Comparison of ENCODE assay signal across 11 mouse cellular contexts in the genomic region with DNA sequence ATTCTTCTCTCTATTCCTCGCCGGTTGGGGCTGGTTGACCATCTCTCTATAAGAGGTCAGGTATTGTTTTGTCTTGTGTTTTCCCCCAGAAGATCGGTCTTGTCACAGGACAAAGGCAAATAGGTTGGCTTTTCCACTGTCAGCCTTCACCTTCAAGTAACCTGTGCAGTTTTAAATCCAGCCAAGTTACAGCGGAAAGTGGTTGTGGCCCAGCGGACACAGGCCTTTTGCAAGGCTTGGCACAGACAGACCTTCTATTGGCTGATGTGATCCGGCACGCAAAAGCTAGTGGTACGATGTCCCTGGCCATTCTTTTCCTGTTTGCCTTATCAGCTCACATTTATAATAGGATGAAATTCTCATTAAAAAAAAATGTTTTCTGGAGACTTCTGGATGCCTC. TPM values are rescaled to one million over a fixed set of nuclear protein-coding genes. Genes with fewer than 3 reads are reported as not detected.
DNase-seq lines count a peak whose midpoint lies in the region; ATAC-seq and TF ChIP-seq lines count a peak whose summit lies in the region.
"Had no signal": no experiment of that assay in that cellular context is flagged by ENCODE, and none has a peak within 500 bp of the region (broad histone marks: within the 10 kb centered on the region; RNA-seq: fewer than 3 reads in every experiment).

No protein-coding gene starts in this region.

- H3K9ac ChIP-seq in kidney, postnatal 0 days (ENCODE audit: low read depth, low read length), result no peak overlapping the region
- H3K9ac ChIP-seq in embryonic facial prominence, embryonic 14.5 days (ENCODE audit: low read depth, low read length), result no peak overlapping the region
- 0 out of 2 replicates have a peak overlapping the region, but pooled peaks have one; percentile 26 for H3K9ac ChIP-seq in liver, postnatal 0 days (replicated peaks)

- TF ChIP-seq CTCF in kidney, postnatal 0 days (IDR thresholded peaks at IDR 0.05; ENCODE audit: low read depth), result no peak
- no peak for TF ChIP-seq CTCF in liver, postnatal 0 days (IDR thresholded peaks at IDR 0.05; ENCODE audit: low read depth)

- H3K27me3 ChIP-seq in heart, embryonic 10.5 days (ENCODE audit: insufficient read depth, poor library complexity, severe bottlenecking), result no peaks in the 10 kb centered on the region
- no peaks in the 10 kb centered on the region for H3K27me3 ChIP-seq in kidney, postnatal 0 days (ENCODE audit: insufficient read depth, low read length)
- H3K27me3 ChIP-seq in embryonic facial prominence, embryonic 14.5 days (replicated peaks; ENCODE audit: control insufficient read depth, insufficient read depth, low read length), result no peaks in the 10 kb centered on the region
- no peaks in the 10 kb centered on the region for H3K27me3 ChIP-seq in liver, postnatal 0 days (ENCODE audit: insufficient read depth, low read length)

- peak overlapping the region; percentile 86 for H3K4me3 ChIP-seq in heart, embryonic 10.5 days
- H3K4me3 ChIP-seq in kidney, postnatal 0 days (replicated peaks; ENCODE audit: low read depth, low read length), result no peak overlapping the region
- no peak overlapping the region for H3K4me3 ChIP-seq in embryonic facial prominence, embryonic 14.5 days (ENCODE audit: low read depth, low read length)
- no peak overlapping the region for H3K4me3 ChIP-seq in liver, postnatal 0 days (ENCODE audit: low read depth, low read length)

- H3K9me3 ChIP-seq in heart, embryonic 10.5 days, result no peaks in the 10 kb centered on the region
- no peaks in the 10 kb centered on the region for H3K9me3 ChIP-seq in kidney, postnatal 0 days (replicated peaks; ENCODE audit: low read length)
- H3K9me3 ChIP-seq in embryonic facial prominence, embryonic 14.5 days (ENCODE audit: control insufficient read depth, low read length), result no peaks in the 10 kb centered on the region
- no peaks in the 10 kb centered on the region for H3K9me3 ChIP-seq in liver, postnatal 0 days (ENCODE audit: low read length)

- no peak for DNase-seq in heart, embryonic 10.5 days (ENCODE audit: low spot score)
- no peak for DNase-seq in heart, postnatal 14 days
- DNase-seq in kidney, postnatal 0 days (ENCODE audit: low spot score), result no peak
- DNase-seq in kidney, postnatal 10 days, result no peak
- DNase-seq in embryonic facial prominence, embryonic 14.5 days (ENCODE audit: low spot score), result no peak
- no peak for DNase-seq in liver, postnatal 0 days
- DNase-seq in layer of hippocampus, postnatal 36 days, result no peak
- no peak for DNase-seq in left cerebral cortex, postnatal 4 days
- DNase-seq: thymus, postnatal 25 days had no signal

- peaks cover 71% of the 10 kb centered on the region for H3K4me1 ChIP-seq in heart, embryonic 10.5 days
- H3K4me1 ChIP-seq in kidney, postnatal 0 days (replicated peaks; ENCODE audit: insufficient read depth, low read length), result peaks cover 30% of the 10 kb centered on the region
- peaks cover 30% of the 10 kb centered on the region for H3K4me1 ChIP-seq in embryonic facial prominence, embryonic 14.5 days (ENCODE audit: control insufficient read depth, insufficient read depth, low read length)
- H3K4me1 ChIP-seq in liver, postnatal 0 days (ENCODE audit: insufficient read depth), result peaks cover 37% of the 10 kb centered on the region

- TF ChIP-seq EP300 in liver, postnatal 0 days (IDR thresholded peaks at IDR 0.05; ENCODE audit: low read depth), result no peak

- intact Hi-C loops in heart, postnatal 14 days (cut with DNase I), result loop anchor here (5.0 kb wide), 5 partner anchors 48 to 348 kb away; no protein-coding TSS in a partner anchor
- intact Hi-C loops in left cerebral cortex, postnatal 4 days (cut with DNase I), result loop anchor here (5.0 kb wide), 3 partner anchors 77 to 348 kb away; no protein-coding TSS in a partner anchor

- no peak for ATAC-seq in kidney, postnatal 0 days (replicated peaks; ENCODE audit: low FRiP score, low read depth)
- ATAC-seq in embryonic facial prominence, embryonic 14.5 days (ENCODE audit: low read depth), result no peak
- ATAC-seq in liver, postnatal 0 days, result no peak
- ATAC-seq: CD4-positive, CD25-positive, alpha-beta regulatory T cell, adult 4 months; forebrain, embryonic 14.5 days had no signal

- H3K4me2 ChIP-seq in kidney, postnatal 0 days (ENCODE audit: low read length), result peak overlapping the region; percentile 79
- peak overlapping the region; percentile 56; the same call in 1 of the 2 replicates for H3K4me2 ChIP-seq in embryonic facial prominence, embryonic 14.5 days (ENCODE audit: low read depth, low read length)
- peak overlapping the region; percentile 77; the same call in 1 of the 2 replicates for H3K4me2 ChIP-seq in liver, postnatal 0 days (ENCODE audit: low read depth, low read length)

- no peaks in the 10 kb centered on the region for H3K36me3 ChIP-seq in heart, embryonic 10.5 days
- H3K36me3 ChIP-seq in kidney, postnatal 0 days (ENCODE audit: insufficient read depth, low read length), result no peaks in the 10 kb centered on the region
- H3K36me3 ChIP-seq in embryonic facial prominence, embryonic 14.5 days (ENCODE audit: control insufficient read depth, insufficient read depth, low read length), result no peaks in the 10 kb centered on the region
- H3K36me3 ChIP-seq in liver, postnatal 0 days (replicated peaks; ENCODE audit: insufficient read depth, low read length), result no peaks in the 10 kb centered on the region

- 61% methylated on average over 8 of the region's 8 CpGs for WGBS in heart, embryonic 10.5 days
- 73% methylated on average over 8 of the region's 8 CpGs for WGBS in kidney, postnatal 0 days
- 82% methylated on average over 8 of the region's 8 CpGs for WGBS in embryonic facial prominence, embryonic 14.5 days
- 47% methylated on average over 8 of the region's 8 CpGs for WGBS in liver, postnatal 0 days (ENCODE audit: insufficient replicate concordance)

- peak overlapping the region; percentile 63 for H3K27ac ChIP-seq in heart, embryonic 10.5 days
- no peak overlapping the region for H3K27ac ChIP-seq in kidney, postnatal 0 days
- H3K27ac ChIP-seq in embryonic facial prominence, embryonic 14.5 days (replicated peaks; ENCODE audit: low read depth, low read length), result no peak overlapping the region
- H3K27ac ChIP-seq in liver, postnatal 0 days (ENCODE audit: low read depth), result no peak overlapping the region

RNA-seq across cellular contexts. Expression of a gene that starts 3.9 kb away (rescaled TPM):
- 16.2 and 17.2 TPM in 2 replicates for polyA plus RNA-seq in heart, embryonic 10.5 days (2016; fragmentation: Nextera tagmentation; extraction: Ambion mirVana)
- total RNA-seq in heart, postnatal 14 days (2021), result 10 to 100 TPM; 12.7 to 12.8 TPM
- 8.9 and 9.2 TPM in 2 replicates for polyA plus RNA-seq in kidney, postnatal 0 days (2015; fragmentation: Nextera tagmentation; extraction: Ambion mirVana)
- polyA plus RNA-seq in embryonic facial prominence, embryonic 14.5 days (2014; fragmentation: Nextera tagmentation; extraction: Ambion mirVana), result 12.0 and 12.4 TPM in 2 replicates
- polyA plus RNA-seq in liver, postnatal 0 days (2015; fragmentation: Nextera tagmentation; extraction: Ambion mirVana), result 2.6 and 2.7 TPM in 2 replicates
- total RNA-seq in layer of hippocampus, postnatal 36 days (2021), result 10 to 100 TPM in 1 of 2 experiments, 1 to 10 TPM in 1; 9.9 to 11.2 TPM
- total RNA-seq in left cerebral cortex, postnatal 4 days (2021), result 10 to 100 TPM; 18.8 to 27.2 TPM
